Mouse (Mus musculus) lung, embryonic 14.5 days (tissue): ENCODE measurements around the gene Gigyf2. TPM values are rescaled to one million over a fixed set of nuclear protein-coding genes. Genes with fewer than 3 reads are reported as not detected.
A peak's percentile ranks its signal among the peaks of the same experiment; 100 is the strongest.

Experiments used
- ATAC-seq: fragments of 200-750 bp; cut with Nextera tagmentation; 2 replicates; pipeline ENCODE4 v1.8.0; 2017; ENCODE audit warnings: mild to moderate bottlenecking, moderate TSS enrichment, moderate library complexity; ENCODE audit not compliant: insufficient read depth
- DNase-seq: peaks from one replicate; pipeline ENCODE4 v3.0.0-alpha.2; 2015
- H3K27ac ChIP-seq: fragments of 300-500 bp; sonication (generic); 2 replicates; pipeline ENCODE4 v1.5.1; 2014; ENCODE audit warnings: low read depth, mild to moderate bottlenecking, moderate library complexity
- H3K27me3 ChIP-seq: fragments of 300-500 bp; sonication (generic); 2 replicates; pipeline ENCODE4 v1.6.1; 2014; ENCODE audit warnings: low read length, control low read depth; ENCODE audit not compliant: insufficient read depth
- H3K36me3 ChIP-seq: fragments of 300-500 bp; sonication (generic); 2 replicates; pipeline ENCODE4 v1.6.1; 2014; ENCODE audit warnings: control low read depth; ENCODE audit not compliant: insufficient read depth
- H3K4me1 ChIP-seq: fragments of 300-500 bp; sonication (generic); 2 replicates; pipeline ENCODE4 v1.6.1; 2014; ENCODE audit warnings: antibody characterized with exemption, control low read depth; ENCODE audit not compliant: insufficient read depth
- H3K4me2 ChIP-seq: fragments of 300-500 bp; sonication (generic); 2 replicates; pipeline ENCODE4 v1.6.1; 2014; ENCODE audit warnings: mild to moderate bottlenecking
- H3K4me3 ChIP-seq: fragments of 300-500 bp; sonication (generic); 2 replicates; pipeline ENCODE4 v1.5.1; 2014; ENCODE audit warnings: low read depth, low read length
- H3K9ac ChIP-seq: fragments of 300-500 bp; sonication (generic); 2 replicates; pipeline ENCODE4 v1.6.1; 2014
- H3K9me3 ChIP-seq: fragments of 300-500 bp; sonication (generic); 2 replicates; pipeline ENCODE4 v1.6.1; 2016; ENCODE audit warnings: low read depth, low read length, control low read depth
- CTCF ChIP-seq: IDR thresholded peaks from 2 replicates; pipeline ENCODE4 v1.5.1; 2016; ENCODE audit warnings: antibody characterized with exemption, low read depth
- WGBS: fragments of 180-500 bp; shearing (Covaris S2); extraction: QIAGEN DNeasy Blood & Tissue Kit; methylation state at CpG from one replicate; pipeline ENCODE4 v1.1.7; 2014; 5-methylcytosine and 5-hydroxymethylcytosine counted together
- polyA plus RNA-seq: library from polyadenylated mRNA; unstranded; fragments of >200 nt; fragmentation: Nextera tagmentation; extraction: Ambion mirVana; gene quantifications from 2 replicates; pipeline ENCODE4 v1.2.1, GENCODE M21; 2014

Gene Gigyf2
- polyA plus RNA-seq, 1 experiment from 2014 or later = 49.6 TPM

DNA sequence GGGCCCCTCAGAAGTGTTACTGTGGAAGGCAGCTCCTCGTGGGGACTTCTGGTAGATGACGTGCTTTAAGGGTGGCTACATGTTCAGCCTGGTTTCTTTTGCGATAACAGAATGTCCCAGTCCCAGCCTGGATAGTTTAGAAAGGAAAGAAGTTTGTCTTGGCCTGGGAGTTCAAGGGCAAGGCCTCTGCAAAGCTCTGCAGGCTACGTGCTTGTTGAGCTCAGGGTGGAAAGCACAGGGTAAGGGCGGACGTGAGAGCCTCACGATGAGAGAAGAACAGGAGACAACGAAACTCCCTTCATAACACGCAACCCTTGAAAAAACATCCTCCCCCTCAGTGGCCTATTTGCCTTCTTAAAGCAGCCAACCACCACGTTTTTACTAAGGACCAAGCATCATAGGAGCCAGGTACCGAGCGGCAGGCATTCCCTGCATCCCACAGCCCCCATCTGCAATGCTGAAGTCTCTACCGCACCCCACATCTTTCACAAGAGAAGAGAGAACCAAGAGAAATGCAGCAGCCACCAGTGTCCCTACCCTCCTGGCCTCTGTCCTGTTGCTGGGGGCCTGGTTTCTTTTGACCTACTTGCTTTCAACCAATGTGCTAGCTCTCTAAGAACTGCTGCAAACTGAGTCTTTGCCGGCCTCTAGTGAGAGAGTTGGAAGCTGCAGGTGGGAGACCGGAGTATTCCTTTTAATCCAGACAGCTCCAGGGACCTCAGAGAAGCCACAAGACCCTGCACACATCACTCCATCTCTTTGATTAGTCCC, 34.2 kb upstream of the Gigyf2 start:
- Histone ChIP-seq H3K36me3 (no peaks in the 10 kb centered on the region), H3K27ac (no peak overlapping the region), H3K27me3 (no peaks in the 10 kb centered on the region), H3K4me1 (no peaks in the 10 kb centered on the region), H3K9ac (no peak overlapping the region), H3K9me3 (no peaks in the 10 kb centered on the region), H3K4me3 (no peak overlapping the region), H3K4me2 (no peak overlapping the region)
- peak; percentile 49 for TF ChIP-seq CTCF
- ATAC-seq = no peak
- WGBS = 54% methylated on average over 15 of the region's 15 CpGs
- DNase-seq = peak; percentile 60

DNA sequence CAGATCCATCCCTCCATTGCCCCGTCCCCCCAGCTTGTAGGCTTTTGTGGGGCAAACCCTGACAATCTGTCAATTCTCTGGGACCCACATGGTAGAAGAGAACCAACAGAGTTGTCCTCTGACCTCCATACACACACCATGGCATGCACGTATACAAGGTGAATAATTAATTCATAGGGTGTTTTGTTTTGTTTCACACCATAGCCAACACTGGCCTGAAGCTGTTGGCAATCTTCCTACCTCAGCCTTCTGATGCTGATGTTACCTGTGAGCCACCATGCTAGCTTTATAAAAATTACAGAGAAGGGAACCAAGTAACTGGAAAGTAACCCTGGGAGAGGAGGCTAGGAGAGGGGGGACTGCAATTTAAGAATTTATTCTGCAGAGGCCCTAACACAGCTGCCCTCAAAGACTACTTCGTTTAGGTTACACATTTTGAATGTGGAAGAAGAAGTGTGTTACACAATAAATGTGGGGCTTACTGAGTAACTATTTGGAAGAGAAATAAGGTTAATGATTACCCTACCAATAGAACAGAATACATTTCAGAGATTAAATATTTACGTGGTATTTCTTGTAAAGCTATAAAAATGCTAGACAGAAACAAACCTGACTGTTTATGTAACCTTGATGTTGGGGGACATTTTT, 32.6 kb upstream of the Gigyf2 start:
- no peak for ATAC-seq
- H3K27ac ChIP-seq = no peak overlapping the region
- WGBS = 62% methylated on average over 4 of the region's 4 CpGs
- H3K27me3 ChIP-seq = no peaks in the 10 kb centered on the region
- H3K9me3 ChIP-seq = no peaks in the 10 kb centered on the region
- no peak overlapping the region for H3K4me2 ChIP-seq
- DNase-seq = no peak
- no peaks in the 10 kb centered on the region for H3K4me1 ChIP-seq
- H3K9ac ChIP-seq = no peak overlapping the region
- TF ChIP-seq CTCF = no peak
- H3K4me3 ChIP-seq = no peak overlapping the region
- H3K36me3 ChIP-seq = no peaks in the 10 kb centered on the region

DNA sequence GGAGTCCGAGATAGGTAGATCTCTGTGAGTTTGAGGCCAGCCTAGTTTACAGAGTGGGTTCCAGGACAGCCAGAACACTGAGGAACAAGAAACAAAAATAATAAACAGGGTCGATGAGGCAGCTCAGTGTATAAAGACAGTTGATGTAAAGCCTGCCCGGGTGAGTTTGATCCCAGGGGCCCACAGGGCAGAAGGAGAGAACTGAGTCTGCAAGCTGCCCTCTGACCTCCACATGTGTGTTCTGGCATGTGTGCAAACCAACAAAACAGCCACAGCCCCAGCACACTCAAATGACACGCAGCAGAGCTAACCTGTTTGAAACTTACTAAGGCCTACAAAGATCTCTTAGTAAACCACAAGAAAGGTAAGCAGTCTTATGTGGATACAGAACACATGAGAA, 31.8 kb upstream of the Gigyf2 start:
- 40% methylated on average over 4 of the region's 4 CpGs for WGBS
- Histone ChIP-seq H3K36me3 (no peaks in the 10 kb centered on the region), H3K4me2 (no peak overlapping the region), H3K27me3 (no peaks in the 10 kb centered on the region), H3K4me1 (no peaks in the 10 kb centered on the region), H3K9me3 (no peaks in the 10 kb centered on the region), H3K9ac (no peak overlapping the region), H3K4me3 (no peak overlapping the region), H3K27ac (no peak overlapping the region)
- DNase-seq (no peak), ATAC-seq (no peak)
- TF ChIP-seq CTCF = no peak

DNA sequence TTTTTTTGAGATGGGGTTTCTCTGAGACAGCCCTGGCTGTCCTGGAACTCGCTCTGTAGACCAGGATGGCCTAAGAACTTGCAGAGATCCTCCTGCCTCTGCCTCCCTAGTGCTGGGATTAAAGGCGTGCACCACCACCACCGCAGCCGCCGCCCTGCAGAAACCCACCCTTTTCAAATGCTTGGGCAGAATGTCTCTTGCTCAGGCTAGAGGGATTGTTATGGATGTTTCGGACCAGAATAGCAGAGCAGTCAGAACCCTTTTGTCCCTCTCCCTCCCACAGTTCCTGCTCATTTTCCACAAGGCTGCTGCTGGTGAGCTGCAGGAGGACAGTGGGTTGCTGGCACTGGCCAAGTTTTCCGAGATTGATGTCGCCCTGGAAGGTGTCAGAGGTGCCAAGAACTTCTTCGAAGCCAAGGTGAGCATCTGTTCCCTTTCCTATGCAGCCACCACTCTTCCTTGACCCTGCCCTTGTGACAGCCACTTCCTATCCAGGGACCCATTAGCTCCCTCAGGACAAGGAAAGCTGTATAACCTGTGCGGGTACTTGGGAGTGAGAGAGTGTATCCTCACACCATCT, 29.4 kb upstream of the Gigyf2 start:
- no peaks in the 10 kb centered on the region for H3K27me3 ChIP-seq
- H3K9me3 ChIP-seq = no peaks in the 10 kb centered on the region
- no peak overlapping the region for H3K27ac ChIP-seq
- no peak overlapping the region for H3K4me2 ChIP-seq
- H3K4me1 ChIP-seq = no peaks in the 10 kb centered on the region
- H3K4me3 ChIP-seq = no peak overlapping the region
- ATAC-seq = no peak
- WGBS = 82% methylated on average over 10 of the region's 10 CpGs
- no peak overlapping the region for H3K9ac ChIP-seq
- H3K36me3 ChIP-seq = no peaks in the 10 kb centered on the region
- TF ChIP-seq CTCF = no peak
- DNase-seq = no peak

DNA sequence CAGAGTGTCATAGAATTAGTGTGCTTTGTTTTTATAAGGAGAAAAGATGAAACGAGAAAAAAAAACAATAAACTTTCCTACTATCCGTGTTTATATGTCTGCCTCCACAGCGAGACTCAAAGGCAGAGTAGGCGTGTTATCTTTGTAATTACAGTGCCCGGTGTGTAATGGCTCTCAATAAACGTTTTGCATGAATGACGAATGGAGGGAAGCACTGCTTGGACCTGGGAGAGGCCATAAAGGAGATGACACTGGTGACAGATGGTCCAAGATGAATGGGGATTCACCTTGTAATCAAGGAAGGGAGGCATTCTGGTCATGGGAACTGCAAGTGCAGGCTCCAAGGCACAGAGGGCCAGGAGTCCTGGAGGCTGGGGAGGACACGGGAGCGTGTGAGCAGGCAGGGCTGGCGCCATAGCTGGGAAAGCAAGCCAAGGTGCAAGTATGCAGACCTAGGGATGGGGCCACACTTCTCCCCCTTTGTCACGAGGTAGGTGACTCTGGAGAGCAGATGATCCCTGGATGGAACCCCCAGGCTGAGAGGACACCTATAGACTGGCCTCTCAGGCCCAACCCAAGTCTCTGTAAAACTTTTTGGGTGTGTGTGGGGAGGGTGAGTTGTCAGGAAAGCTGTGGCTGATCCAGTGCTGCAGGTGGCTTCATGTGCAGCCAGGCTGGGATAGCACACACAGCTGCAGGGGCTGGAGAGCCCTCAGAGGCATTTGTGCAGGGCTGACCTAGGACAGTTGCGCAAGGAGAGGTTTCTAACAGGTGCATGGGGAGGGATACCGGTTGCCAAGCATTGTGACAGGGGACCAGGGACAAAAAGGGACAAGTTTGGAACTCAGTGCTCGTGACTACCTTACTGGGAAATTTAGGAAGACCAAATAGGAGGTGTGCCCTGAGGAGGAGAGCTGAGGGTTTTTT, 26.2 kb upstream of the Gigyf2 start:
- Histone ChIP-seq H3K4me1 (no peaks in the 10 kb centered on the region), H3K4me2 (no peak overlapping the region), H3K4me3 (no peak overlapping the region), H3K36me3 (no peaks in the 10 kb centered on the region), H3K9me3 (no peaks in the 10 kb centered on the region), H3K9ac (no peak overlapping the region), H3K27ac (no peak overlapping the region), H3K27me3 (no peaks in the 10 kb centered on the region)
- no peak for TF ChIP-seq CTCF
- DNase-seq = no peak
- ATAC-seq = no peak
- 44% methylated on average over 14 of the region's 14 CpGs for WGBS

DNA sequence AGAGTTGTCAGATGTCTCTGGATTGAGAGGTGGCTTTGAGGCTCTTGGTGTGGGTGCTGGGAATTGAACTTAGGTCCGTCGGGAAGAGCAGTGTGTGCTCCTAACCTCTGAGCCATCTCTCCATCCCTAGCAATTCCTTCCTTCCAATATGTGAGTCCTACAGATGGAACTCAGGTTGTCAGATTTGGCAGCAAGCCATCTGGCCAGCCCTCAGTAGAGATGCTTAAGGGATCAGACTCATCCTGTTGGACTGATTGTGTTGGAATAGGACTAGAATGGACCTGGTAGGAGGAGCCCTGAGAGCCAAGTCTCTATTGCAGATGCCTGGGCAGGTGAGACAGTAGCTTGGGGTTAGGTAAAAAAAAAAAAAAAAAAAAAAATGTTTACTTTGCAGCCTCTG, 24.8 kb upstream of the Gigyf2 start:
- no peak for DNase-seq

DNA sequence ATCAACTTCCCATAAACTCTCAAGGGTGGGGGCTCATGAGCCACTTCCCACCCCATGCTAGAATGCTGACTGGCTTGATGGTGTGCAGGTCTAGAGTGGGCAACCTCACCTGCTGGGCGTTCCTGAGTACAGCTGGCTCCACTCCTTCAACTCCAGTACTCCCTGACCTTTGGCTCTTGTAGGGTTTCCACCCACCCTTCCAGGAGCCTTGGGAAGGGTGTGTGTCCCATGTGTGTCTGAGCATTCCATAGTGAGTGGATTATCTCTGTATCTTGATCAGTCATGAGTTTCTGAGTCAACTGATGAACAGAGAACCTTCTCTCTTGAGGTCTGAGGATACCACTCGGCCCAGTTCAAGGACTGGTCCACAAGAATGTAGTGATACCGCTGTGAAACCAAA, 17.8 kb upstream of the Gigyf2 start:
- Histone ChIP-seq H3K4me1 (no peaks in the 10 kb centered on the region), H3K36me3 (no peaks in the 10 kb centered on the region), H3K4me2 (no peak overlapping the region), H3K9ac (no peak overlapping the region), H3K9me3 (no peaks in the 10 kb centered on the region), H3K27ac (no peak overlapping the region), H3K4me3 (no peak overlapping the region), H3K27me3 (no peaks in the 10 kb centered on the region)
- no peak for DNase-seq
- no peak for TF ChIP-seq CTCF
- ATAC-seq = no peak
- WGBS = 83% methylated on average over 3 of the region's 3 CpGs

More for the DNA sequence above, 24.8 kb upstream of the Gigyf2 start:
- TF ChIP-seq CTCF = no peak
- WGBS = 80% methylated on average over 2 of the region's 2 CpGs
- Histone ChIP-seq H3K9ac (no peak overlapping the region), H3K4me1 (no peaks in the 10 kb centered on the region), H3K4me2 (no peak overlapping the region), H3K9me3 (no peaks in the 10 kb centered on the region), H3K27me3 (no peaks in the 10 kb centered on the region), H3K36me3 (no peaks in the 10 kb centered on the region), H3K4me3 (no peak overlapping the region), H3K27ac (no peak overlapping the region)
- no peak for ATAC-seq
